Mouse (Mus musculus) liver, postnatal 0 days (tissue): Measurements from ENCODE around the gene Gcn1l1. TPM values are rescaled to one million over a fixed set of nuclear protein-coding genes. Genes with fewer than 3 reads are reported as not detected.

ENCODE experiments used
- ATAC-seq: fragments of 200-750 bp; cut with Nextera tagmentation; 2 replicates; pipeline ENCODE4 v1.8.0; 2017; ENCODE audit warnings: mild to moderate bottlenecking, moderate library complexity
- DNase-seq: peaks from one replicate; pipeline ENCODE4 v3.0.0-alpha.2; 2016
- H3K27ac ChIP-seq: fragments of 300-500 bp; sonication (generic); 2 replicates; pipeline ENCODE4 v1.5.1; 2014; ENCODE audit warnings: antibody characterized with exemption, moderate library complexity, mild to moderate bottlenecking, low read depth
- H3K27me3 ChIP-seq: fragments of 300-500 bp; sonication (generic); 2 replicates; pipeline ENCODE4 v1.6.1; 2014; ENCODE audit warnings: low read length, control low read depth, mixed read lengths; ENCODE audit not compliant: insufficient read depth
- H3K36me3 ChIP-seq: fragments of 300-500 bp; sonication (generic); replicated peaks from 2 replicates; pipeline ENCODE4 v1.6.1; 2014; ENCODE audit warnings: mild to moderate bottlenecking, control low read depth, low read length, moderate library complexity, mixed read lengths; ENCODE audit not compliant: insufficient read depth
- H3K4me1 ChIP-seq: fragments of 300-500 bp; sonication (generic); 2 replicates; pipeline ENCODE4 v1.6.1; 2014; ENCODE audit warnings: antibody characterized with exemption, mild to moderate bottlenecking, control low read depth; ENCODE audit not compliant: insufficient read depth
- H3K4me2 ChIP-seq: fragments of 300-500 bp; sonication (generic); 2 replicates; pipeline ENCODE4 v1.6.1; 2014; ENCODE audit warnings: low read depth, mild to moderate bottlenecking, low read length, moderate library complexity, mixed read lengths
- H3K4me3 ChIP-seq: fragments of 300-500 bp; sonication (generic); 2 replicates; pipeline ENCODE4 v1.5.1; 2014; ENCODE audit warnings: low read depth, low read length
- H3K9ac ChIP-seq: fragments of 300-500 bp; sonication (generic); replicated peaks from 2 replicates; pipeline ENCODE4 v1.6.1; 2014; ENCODE audit warnings: mild to moderate bottlenecking, moderate library complexity
- H3K9me3 ChIP-seq: fragments of 300-500 bp; sonication (generic); 2 replicates; pipeline ENCODE4 v1.6.1; 2016; ENCODE audit warnings: mild to moderate bottlenecking, control low read depth, low read length, mixed read lengths
- CTCF ChIP-seq: sonication (generic); IDR thresholded peaks from 2 replicates; pipeline ENCODE4 v1.5.1; 2016; ENCODE audit warnings: antibody characterized with exemption, low read depth
- EP300 ChIP-seq: IDR thresholded peaks from 2 replicates; pipeline ENCODE4 v1.6.1; 2016; ENCODE audit warnings: antibody characterized with exemption, low read depth, mild to moderate bottlenecking
- WGBS: fragments of 180-500 bp; shearing (Covaris S2); extraction: QIAGEN DNeasy Blood & Tissue Kit; methylation state at CpG from one replicate; pipeline ENCODE4 v1.1.7; 2014; ENCODE audit not compliant: insufficient replicate concordance; 5-methylcytosine and 5-hydroxymethylcytosine counted together
- polyA plus RNA-seq: library from polyadenylated mRNA; unstranded; fragments of >200 nt; fragmentation: Nextera tagmentation; extraction: Ambion mirVana; gene quantifications from 2 replicates; pipeline ENCODE4 v1.2.1, GENCODE M21; 2015

Gene Gcn1l1
- polyA plus RNA-seq, 1 experiment from 2014 or later: 10.3 TPM

- DNase-seq (peak; percentile 82), ATAC-seq (peak; percentile 82)
- peak overlapping the region; percentile 32; the same call in 1 of the 2 replicates for H3K9ac ChIP-seq
- no peaks in the 10 kb centered on the region for H3K9me3 ChIP-seq
- no peak overlapping the region for H3K4me3 ChIP-seq
- peak overlapping the region; percentile 50 for H3K4me2 ChIP-seq
- peaks cover 4% of the 10 kb centered on the region; the same call in 1 of the 2 replicates for H3K36me3 ChIP-seq
- no peaks in the 10 kb centered on the region for H3K27me3 ChIP-seq
- WGBS: 30% methylated on average over 18 of the region's 18 CpGs
- TF ChIP-seq EP300 (no peak), CTCF (no peak)
- peaks cover 79% of the 10 kb centered on the region for H3K4me1 ChIP-seq
- peak overlapping the region; percentile 82 for H3K27ac ChIP-seq
These were observed 33.3 kb upstream of the Gcn1l1 start for GRCm38 (mm10) chr5:115531671-115532270.

GRCm38 (mm10) chr5:115534290-115534731 lies 30.7 kb upstream of the Gcn1l1 start:
- WGBS: 18% methylated on average over 16 of the region's 16 CpGs
- peaks cover 4% of the 10 kb centered on the region; the same call in 1 of the 2 replicates for H3K36me3 ChIP-seq
- H3K27ac ChIP-seq: peak overlapping the region; percentile 82
- H3K4me1 ChIP-seq: peaks cover 84% of the 10 kb centered on the region
- ATAC-seq: no peak
- no peak overlapping the region; the same call in 1 of the 2 replicates for H3K9ac ChIP-seq
- H3K27me3 ChIP-seq: no peaks in the 10 kb centered on the region
- peak overlapping the region; percentile 54 for H3K4me2 ChIP-seq
- no peaks in the 10 kb centered on the region for H3K9me3 ChIP-seq
- 0 out of 2 replicates have a peak overlapping the region, but pooled peaks have one; percentile 3 for H3K4me3 ChIP-seq
- peak; percentile 40 for DNase-seq
- no peak for TF ChIP-seq CTCF
- no peak for TF ChIP-seq EP300

GRCm38 (mm10) chr5:115534856-115535255 lies 30.2 kb upstream of the Gcn1l1 start:
- no peaks in the 10 kb centered on the region for H3K27me3 ChIP-seq
- DNase-seq (peak; percentile 53), ATAC-seq (peak; percentile 7; the same call in 1 of the 2 replicates)
- H3K9ac ChIP-seq: peak overlapping the region; percentile 32; the same call in 1 of the 2 replicates
- TF ChIP-seq CTCF (no peak), EP300 (no peak)
- 8% methylated on average over 8 of the region's 8 CpGs for WGBS
- peak overlapping the region; percentile 82 for H3K27ac ChIP-seq
- peaks cover 79% of the 10 kb centered on the region for H3K4me1 ChIP-seq
- peak overlapping the region; percentile 54 for H3K4me2 ChIP-seq
- peaks cover 4% of the 10 kb centered on the region; the same call in 1 of the 2 replicates for H3K36me3 ChIP-seq
- H3K4me3 ChIP-seq: peak overlapping the region; percentile 13
- H3K9me3 ChIP-seq: no peaks in the 10 kb centered on the region

GRCm38 (mm10) chr5:115535635-115536034 lies 29.4 kb upstream of the Gcn1l1 start:
- TF ChIP-seq CTCF: no peak
- TF ChIP-seq EP300: no peak
- Histone ChIP-seq H3K4me1 (peaks cover 72% of the 10 kb centered on the region), H3K4me3 (peak overlapping the region; percentile 9; the same call in 1 of the 2 replicates), H3K9me3 (no peaks in the 10 kb centered on the region), H3K27ac (peak overlapping the region; percentile 82), H3K27me3 (no peaks in the 10 kb centered on the region), H3K9ac (peak overlapping the region; percentile 32), H3K4me2 (peak overlapping the region; percentile 54), H3K36me3 (peaks cover 4% of the 10 kb centered on the region; the same call in 1 of the 2 replicates)
- DNase-seq (peak; percentile 74), ATAC-seq (no peak)
- 20% methylated on average over 7 of the region's 7 CpGs for WGBS

GRCm38 (mm10) chr5:115538017-115538692 lies 26.9 kb upstream of the Gcn1l1 start:
- Histone ChIP-seq H3K4me3 (no peak overlapping the region), H3K4me1 (peaks cover 69% of the 10 kb centered on the region), H3K9me3 (no peaks in the 10 kb centered on the region), H3K27ac (peak overlapping the region; percentile 44), H3K9ac (no peak overlapping the region), H3K4me2 (peak overlapping the region; percentile 43), H3K27me3 (no peaks in the 10 kb centered on the region), H3K36me3 (peaks cover 2% of the 10 kb centered on the region; the same call in 1 of the 2 replicates)
- 45% methylated on average over 13 of the region's 13 CpGs for WGBS
- no peak for DNase-seq
- ATAC-seq: peak; percentile 2; the same call in 1 of the 2 replicates
- TF ChIP-seq CTCF: no peak

- WGBS: under 1% methylated on average over 12 of the region's 12 CpGs
- no peak overlapping the region for H3K9ac ChIP-seq
- no peak overlapping the region for H3K4me3 ChIP-seq
- H3K27me3 ChIP-seq: no peaks in the 10 kb centered on the region
- peak; percentile 57 for ATAC-seq
- peak; percentile 93 for DNase-seq
- H3K4me1 ChIP-seq: peaks cover 70% of the 10 kb centered on the region
- H3K27ac ChIP-seq: peak overlapping the region; percentile 44
- peak overlapping the region; percentile 48 for H3K4me2 ChIP-seq
- no peaks in the 10 kb centered on the region for H3K36me3 ChIP-seq
- TF ChIP-seq CTCF: peak; percentile 94
- TF ChIP-seq EP300: no peak
- no peaks in the 10 kb centered on the region for H3K9me3 ChIP-seq
These were observed 26.4 kb upstream of the Gcn1l1 start for GRCm38 (mm10) chr5:115538693-115539043.
